Mouse (Mus musculus) midbrain, embryonic 14.5 days (tissue): Measurements from ENCODE around the gene Cox6b2. TPM values are rescaled to one million over a fixed set of nuclear protein-coding genes. Genes with fewer than 3 reads are reported as not detected.
A peak's percentile ranks its signal among the peaks of the same experiment; 100 is the strongest.

Experiments used
- ATAC-seq: fragments of 200-750 bp; cut with Nextera tagmentation; 2 replicates; pipeline ENCODE4 v1.8.0; 2017; ENCODE audit warnings: moderate number of reproducible peaks, moderate library complexity; ENCODE audit not compliant: low FRiP score, low TSS enrichment
- DNase-seq: peaks from one replicate; pipeline ENCODE4 v3.0.0-alpha.2; 2015
- H3K27ac ChIP-seq: fragments of 300-500 bp; sonication (generic); replicated peaks from 2 replicates; pipeline ENCODE4 v1.5.1; 2014; ENCODE audit warnings: mild to moderate bottlenecking, low read depth, low read length, moderate library complexity
- H3K27me3 ChIP-seq: fragments of 300-500 bp; sonication (generic); 2 replicates; pipeline ENCODE4 v1.6.1; 2014; ENCODE audit warnings: low read length, control low read depth, mixed read lengths; ENCODE audit not compliant: control insufficient read depth, insufficient read depth
- H3K36me3 ChIP-seq: fragments of 300-500 bp; sonication (generic); 2 replicates; pipeline ENCODE4 v1.6.1; 2014; ENCODE audit warnings: low read length, control low read depth; ENCODE audit not compliant: control insufficient read depth, insufficient read depth
- H3K4me1 ChIP-seq: fragments of 300-500 bp; sonication (generic); 2 replicates; pipeline ENCODE4 v1.6.1; 2014; ENCODE audit warnings: mild to moderate bottlenecking, antibody characterized with exemption, low read length, control low read depth; ENCODE audit not compliant: control insufficient read depth, insufficient read depth
- H3K4me2 ChIP-seq: fragments of 300-500 bp; sonication (generic); 2 replicates; pipeline ENCODE4 v1.6.1; 2014; ENCODE audit warnings: mild to moderate bottlenecking, low read length, moderate library complexity
- H3K4me3 ChIP-seq: fragments of 300-500 bp; sonication (generic); replicated peaks from 2 replicates; pipeline ENCODE4 v1.5.1; 2014; ENCODE audit warnings: low read depth, low read length
- H3K9ac ChIP-seq: fragments of 300-500 bp; sonication (generic); replicated peaks from 2 replicates; pipeline ENCODE4 v1.6.1; 2014; ENCODE audit warnings: mild to moderate bottlenecking, low read length, moderate library complexity
- H3K9me3 ChIP-seq: fragments of 300-500 bp; sonication (generic); 2 replicates; pipeline ENCODE4 v1.6.1; 2016; ENCODE audit warnings: low read length, control low read depth, mixed read lengths; ENCODE audit not compliant: control insufficient read depth
- WGBS: fragments of 180-500 bp; shearing (Covaris S2); extraction: QIAGEN DNeasy Blood & Tissue Kit; methylation state at CpG from one replicate; pipeline ENCODE4 v1.1.7; 2014; 5-methylcytosine and 5-hydroxymethylcytosine counted together
- polyA plus RNA-seq: library from polyadenylated mRNA; unstranded; fragments of >200 nt; fragmentation: Nextera tagmentation; extraction: Ambion mirVana; gene quantifications from 2 replicates; pipeline ENCODE4 v1.2.1, GENCODE M21; 2014

Gene Cox6b2
- polyA plus RNA-seq, 1 experiment from 2014 or later, result 10.2 TPM

- peak overlapping the region; percentile 33 for H3K4me3 ChIP-seq
- peak; percentile 72 for DNase-seq
- no peaks in the 10 kb centered on the region for H3K36me3 ChIP-seq
- no peaks in the 10 kb centered on the region for H3K9me3 ChIP-seq
- no peaks in the 10 kb centered on the region for H3K4me1 ChIP-seq
- peak overlapping the region; percentile 51 for H3K4me2 ChIP-seq
- peak; percentile 66 for ATAC-seq
- peaks cover 39% of the 10 kb centered on the region for H3K27me3 ChIP-seq
- 2% methylated on average over 48 of the region's 56 CpGs for WGBS
- H3K27ac ChIP-seq, result no peak overlapping the region
- H3K9ac ChIP-seq, result peak overlapping the region; percentile 42; the same call in 1 of the 2 replicates
These were observed 24.3 kb upstream of the Cox6b2 start for GRCm38 (mm10) chr7:4776861-4777830.

DNA sequence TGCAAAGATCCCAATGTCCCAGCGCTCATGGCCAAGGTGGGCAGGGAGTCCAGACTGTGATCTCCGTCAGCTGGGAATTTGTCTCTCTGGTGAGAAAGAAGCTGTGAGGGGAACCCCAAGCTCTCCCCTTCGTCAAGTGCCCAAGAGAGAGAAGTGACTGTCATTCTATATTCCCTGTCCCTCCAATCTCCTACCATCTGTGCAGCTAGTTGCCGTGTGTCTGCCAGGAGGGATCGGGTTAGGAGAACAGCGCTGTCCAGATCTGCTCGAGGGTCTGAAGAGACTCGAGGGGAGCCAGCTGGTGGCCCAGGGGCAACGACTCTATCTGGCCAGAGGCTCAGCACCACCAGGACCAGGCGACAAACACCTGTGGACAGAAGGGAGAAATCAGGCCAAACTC lies 23.2 kb upstream of the Cox6b2 start:
- ATAC-seq (no peak), DNase-seq (no peak)
- no peaks in the 10 kb centered on the region for H3K9me3 ChIP-seq
- WGBS, result 54% methylated on average over 10 of the region's 10 CpGs
- peaks cover 39% of the 10 kb centered on the region for H3K27me3 ChIP-seq
- no peak overlapping the region for H3K9ac ChIP-seq
- H3K36me3 ChIP-seq, result no peaks in the 10 kb centered on the region
- no peak overlapping the region for H3K4me2 ChIP-seq
- H3K4me1 ChIP-seq, result no peaks in the 10 kb centered on the region
- H3K27ac ChIP-seq, result no peak overlapping the region
- H3K4me3 ChIP-seq, result no peak overlapping the region

DNA sequence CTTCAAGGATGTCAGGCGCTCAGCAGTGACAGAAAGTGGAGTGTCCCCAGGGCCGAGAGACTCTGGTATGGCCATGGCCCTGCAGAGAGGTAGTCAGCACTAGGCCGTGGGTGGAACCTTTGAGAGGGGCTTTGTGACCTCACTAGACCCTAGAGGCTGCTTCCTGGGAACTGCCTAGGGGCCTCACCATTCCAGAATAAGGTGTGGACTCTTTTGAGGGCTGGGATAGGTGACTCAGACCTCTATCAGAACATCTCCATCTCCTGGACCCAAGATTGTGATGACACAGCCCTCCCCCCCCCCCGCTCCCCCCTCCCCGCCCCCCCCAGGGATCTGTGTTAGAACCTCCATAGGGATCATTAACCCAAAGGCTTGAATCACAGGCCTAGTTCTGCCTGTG lies 18.3 kb upstream of the Cox6b2 start, which contains the start of gene Fam71e2:
Gene Fam71e2 (minus strand): TSS at position 101 of the 400 bp plus-strand sequence.
- H3K4me2 ChIP-seq, result no peak within 1 kb of the TSS
- H3K4me3 ChIP-seq, result no peak within 1 kb of the TSS
- H3K27me3 ChIP-seq, result peaks cover 6% of the 10 kb centered on the region; the same call in 1 of the 2 replicates
- no peak within 1 kb of the TSS for H3K9ac ChIP-seq
- ATAC-seq (no peak), DNase-seq (no peak)
- H3K9me3 ChIP-seq, result no peaks in the 10 kb centered on the region
- H3K27ac ChIP-seq, result no peak within 1 kb of the TSS
- H3K4me1 ChIP-seq, result no peaks in the 10 kb centered on the region
- H3K36me3 ChIP-seq, result no peaks in the 10 kb centered on the region
- WGBS, result 80% methylated on average over 5 of the region's 5 CpGs

- no peak overlapping the region for H3K4me2 ChIP-seq
- H3K27ac ChIP-seq, result no peak overlapping the region
- no peaks in the 10 kb centered on the region for H3K9me3 ChIP-seq
- no peaks in the 10 kb centered on the region for H3K4me1 ChIP-seq
- no peaks in the 10 kb centered on the region for H3K27me3 ChIP-seq
- ATAC-seq (no peak), DNase-seq (no peak)
- WGBS, result 17% methylated on average over 4 of the region's 4 CpGs
- no peaks in the 10 kb centered on the region for H3K36me3 ChIP-seq
- H3K9ac ChIP-seq, result no peak overlapping the region
- no peak overlapping the region for H3K4me3 ChIP-seq
These were observed 12.2 kb upstream of the Cox6b2 start for GRCm38 (mm10) chr7:4764946-4765710.

DNA sequence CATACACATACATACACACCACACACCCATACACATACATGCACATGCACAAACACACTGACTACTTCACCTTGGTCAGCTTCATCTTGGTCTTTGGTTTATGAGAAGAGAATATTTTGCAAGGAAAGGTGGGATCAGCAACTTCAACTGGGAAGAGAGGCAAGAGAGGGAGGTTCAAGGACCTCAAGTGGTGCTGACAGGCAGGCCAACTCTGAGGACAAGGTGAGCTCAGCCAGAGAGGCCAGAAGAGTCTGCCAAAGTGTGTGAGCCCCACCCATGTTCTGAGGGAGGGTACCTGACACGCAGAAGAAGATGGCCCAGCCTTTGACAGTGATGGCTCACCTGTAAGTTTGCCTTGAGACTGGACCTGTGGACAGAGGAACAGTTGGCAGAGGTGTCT lies 6.8 kb upstream of the Cox6b2 start:
- 50% methylated on average over 1 of the region's 1 CpGs for WGBS
- ATAC-seq (no peak), DNase-seq (no peak)

GRCm38 (mm10) chr7:4751971-4752820 lies 698 bp downstream of the Cox6b2 start:
- WGBS, result 3% methylated on average over 30 of the region's 30 CpGs
- Histone ChIP-seq H3K4me1 (peaks cover 14% of the 10 kb centered on the region), H3K4me2 (peak overlapping the region; percentile 50), H3K27me3 (no peaks in the 10 kb centered on the region), H3K9ac (no peak overlapping the region), H3K9me3 (no peaks in the 10 kb centered on the region), H3K27ac (no peak overlapping the region), H3K36me3 (peaks cover 6% of the 10 kb centered on the region; the same call in 1 of the 2 replicates), H3K4me3 (peak overlapping the region; percentile 28)
- ATAC-seq (peak; percentile 77), DNase-seq (peak; percentile 48)

More for the DNA sequence above, 6.8 kb upstream of the Cox6b2 start:
- Histone ChIP-seq H3K27me3 (no peaks in the 10 kb centered on the region), H3K9me3 (no peaks in the 10 kb centered on the region), H3K4me3 (no peak overlapping the region), H3K9ac (no peak overlapping the region), H3K4me2 (no peak overlapping the region), H3K4me1 (no peaks in the 10 kb centered on the region), H3K27ac (no peak overlapping the region), H3K36me3 (no peaks in the 10 kb centered on the region)

- no peaks in the 10 kb centered on the region for H3K9me3 ChIP-seq
- no peak overlapping the region for H3K27ac ChIP-seq
- H3K27me3 ChIP-seq, result no peaks in the 10 kb centered on the region
- WGBS, result 89% methylated on average over 2 of the region's 2 CpGs
- DNase-seq, result no peak
- peaks cover 14% of the 10 kb centered on the region for H3K4me1 ChIP-seq
- H3K4me2 ChIP-seq, result no peak overlapping the region
- peaks cover 27% of the 10 kb centered on the region for H3K36me3 ChIP-seq
- no peak for ATAC-seq
- no peak overlapping the region for H3K4me3 ChIP-seq
- H3K9ac ChIP-seq, result no peak overlapping the region
These were observed 3.7 kb downstream of the Cox6b2 start for GRCm38 (mm10) chr7:4749169-4749568.

DNA sequence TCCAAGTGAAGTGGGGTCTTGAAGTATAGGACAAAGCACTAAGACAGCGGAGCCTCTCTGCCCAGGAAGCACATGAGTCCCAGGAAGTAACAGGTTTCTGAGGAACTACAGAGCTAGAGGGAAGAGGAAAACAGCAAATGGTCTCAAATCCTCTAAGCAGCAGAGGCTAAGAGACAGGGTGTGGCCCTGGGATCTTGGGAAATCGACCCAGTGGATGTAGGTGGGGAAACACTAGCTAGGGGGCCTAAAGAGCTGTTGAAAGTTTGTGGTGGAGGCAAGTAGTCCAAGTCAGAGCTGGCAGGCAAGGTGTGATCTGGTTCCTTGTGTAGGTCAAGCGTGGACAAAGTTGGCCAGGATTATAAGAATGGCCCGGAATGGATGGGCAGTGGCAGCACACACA lies 4.6 kb downstream of the Cox6b2 start:
- Histone ChIP-seq H3K4me2 (no peak overlapping the region), H3K9ac (no peak overlapping the region), H3K27me3 (no peaks in the 10 kb centered on the region), H3K9me3 (no peaks in the 10 kb centered on the region), H3K4me1 (peaks cover 14% of the 10 kb centered on the region), H3K36me3 (peaks cover 32% of the 10 kb centered on the region), H3K4me3 (no peak overlapping the region), H3K27ac (no peak overlapping the region)
- ATAC-seq (no peak), DNase-seq (no peak)
- 82% methylated on average over 4 of the region's 4 CpGs for WGBS
